Mouse (Mus musculus): ENCODE results near the gene Irx3.

Gene Irx3

GRCm38 (mm10) chr8:91801839-91802238 is at the start of gene Irx3:
Gene Irx3, minus strand, starts transcription at chr8:91802067.
- DNase-seq, result peak; percentile 52

GRCm38 (mm10) chr8:91851359-91851758 is 49.5 kb upstream of the Irx3 start:
- DNase-seq, result no peak

- DNase-seq, result no peak
Measured at GRCm38 (mm10) chr8:91849984-91850383, 48.1 kb upstream of the Irx3 start.

- no peak for DNase-seq
Measured at GRCm38 (mm10) chr8:91849529-91849928, 47.7 kb upstream of the Irx3 start.

- DNase-seq, result no peak
Measured at GRCm38 (mm10) chr8:91845641-91846040, 43.8 kb upstream of the Irx3 start.

- no peak for DNase-seq
Measured at GRCm38 (mm10) chr8:91837131-91837530, 35.3 kb upstream of the Irx3 start.

GRCm38 (mm10) chr8:91836685-91837084 is 34.8 kb upstream of the Irx3 start:
- DNase-seq, result no peak

GRCm38 (mm10) chr8:91827661-91828060 is 25.8 kb upstream of the Irx3 start:
- DNase-seq, result no peak

GRCm38 (mm10) chr8:91827192-91827591 is 25.3 kb upstream of the Irx3 start:
- DNase-seq, result no peak

- DNase-seq, result no peak
Measured at GRCm38 (mm10) chr8:91823357-91823756, 21.5 kb upstream of the Irx3 start.

GRCm38 (mm10) chr8:91822746-91823145 is 20.9 kb upstream of the Irx3 start:
- DNase-seq, result no peak

- DNase-seq, result no peak
Measured at GRCm38 (mm10) chr8:91821976-91822375, 20.1 kb upstream of the Irx3 start.

GRCm38 (mm10) chr8:91819778-91820177 is 17.9 kb upstream of the Irx3 start:
- DNase-seq, result no peak

GRCm38 (mm10) chr8:91818784-91819183 is 16.9 kb upstream of the Irx3 start:
- DNase-seq, result no peak

- no peak for DNase-seq
Measured at GRCm38 (mm10) chr8:91814106-91814505, 12.2 kb upstream of the Irx3 start.

- DNase-seq, result no peak
Measured at GRCm38 (mm10) chr8:91806720-91807241, 4.9 kb upstream of the Irx3 start.

- DNase-seq, result no peak
Measured at GRCm38 (mm10) chr8:91806084-91806719, 4.3 kb upstream of the Irx3 start.

- DNase-seq, result no peak
Measured at GRCm38 (mm10) chr8:91805254-91805671, 3.4 kb upstream of the Irx3 start.

GRCm38 (mm10) chr8:91804403-91805253 is 2.8 kb upstream of the Irx3 start:
- no peak for DNase-seq

- DNase-seq, result no peak
Measured at GRCm38 (mm10) chr8:91803515-91804402, 1.9 kb upstream of the Irx3 start.

GRCm38 (mm10) chr8:91802401-91803322 is 795 bp upstream of the Irx3 start:
- no peak for DNase-seq

Measured in cerebellum, adult 11 months (tissue).